Mouse (Mus musculus) layer of hippocampus, adult 2 months (tissue): ENCODE measurements around the gene Uqcr10. TPM values are rescaled to one million over a fixed set of nuclear protein-coding genes. Genes with fewer than 3 reads are reported as not detected.

Experiments
- DNase-seq, 2 experiments: peaks; one replicate each; pipeline ENCODE4 v3.0.0; 2022; ENCODE audit warnings: low spot score in 2 of 2
- H3K27ac ChIP-seq: fragments of 200-600 bp; 2 replicates; pipeline ENCODE4 v1.8.1; 2022
- H3K4me3 ChIP-seq: fragments of 200-600 bp; 2 replicates; pipeline ENCODE4 v1.8.1; 2022; ENCODE audit warnings: mild to moderate bottlenecking
- CTCF ChIP-seq: fragments of 200-600 bp; conservative IDR thresholded peaks from 2 replicates; pipeline ENCODE4 v1.8.1; 2022; ENCODE audit warnings: antibody characterized with exemption, mild to moderate bottlenecking, moderate library complexity
- total RNA-seq, 2 experiments: library from RNA; stranded (reverse); gene quantifications; 2 replicates each; pipeline ENCODE4 v1.2.3; 2021

The Uqcr10 gene
- total RNA-seq, 2 experiments from 2014 or later, result 367 to 391 TPM

- Histone ChIP-seq H3K4me3 (peak overlapping the region; percentile 100), H3K27ac (peak overlapping the region; percentile 99)
- no peak for TF ChIP-seq CTCF
- no peak for DNase-seq
These were observed 462 bp downstream of the Uqcr10 start for GRCm38 (mm10) chr11:4703688-4704071.

DNA sequence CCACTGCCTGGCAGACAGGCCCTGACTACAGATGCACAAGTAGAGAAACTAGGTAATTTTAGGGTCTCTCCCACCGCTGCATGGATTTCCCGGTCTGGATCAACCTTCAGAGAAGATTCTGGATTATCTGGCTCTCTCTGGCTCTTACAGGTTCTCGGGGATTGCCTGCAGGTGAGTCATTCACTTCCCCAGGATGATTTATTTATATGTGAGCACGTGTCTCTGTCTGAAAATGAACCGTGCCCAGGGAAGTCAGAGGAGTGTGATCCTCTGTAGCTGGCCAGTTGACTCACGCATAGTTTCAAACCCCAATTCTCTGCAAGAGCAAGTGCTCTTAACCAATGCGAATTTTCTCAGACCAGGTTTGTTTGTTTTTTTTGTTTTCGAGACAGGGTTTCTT, 3.4 kb downstream of the Uqcr10 start:
- Histone ChIP-seq H3K4me3 (no peak overlapping the region), H3K27ac (no peak overlapping the region)
- no peak for TF ChIP-seq CTCF
- DNase-seq, result no peak

DNA sequence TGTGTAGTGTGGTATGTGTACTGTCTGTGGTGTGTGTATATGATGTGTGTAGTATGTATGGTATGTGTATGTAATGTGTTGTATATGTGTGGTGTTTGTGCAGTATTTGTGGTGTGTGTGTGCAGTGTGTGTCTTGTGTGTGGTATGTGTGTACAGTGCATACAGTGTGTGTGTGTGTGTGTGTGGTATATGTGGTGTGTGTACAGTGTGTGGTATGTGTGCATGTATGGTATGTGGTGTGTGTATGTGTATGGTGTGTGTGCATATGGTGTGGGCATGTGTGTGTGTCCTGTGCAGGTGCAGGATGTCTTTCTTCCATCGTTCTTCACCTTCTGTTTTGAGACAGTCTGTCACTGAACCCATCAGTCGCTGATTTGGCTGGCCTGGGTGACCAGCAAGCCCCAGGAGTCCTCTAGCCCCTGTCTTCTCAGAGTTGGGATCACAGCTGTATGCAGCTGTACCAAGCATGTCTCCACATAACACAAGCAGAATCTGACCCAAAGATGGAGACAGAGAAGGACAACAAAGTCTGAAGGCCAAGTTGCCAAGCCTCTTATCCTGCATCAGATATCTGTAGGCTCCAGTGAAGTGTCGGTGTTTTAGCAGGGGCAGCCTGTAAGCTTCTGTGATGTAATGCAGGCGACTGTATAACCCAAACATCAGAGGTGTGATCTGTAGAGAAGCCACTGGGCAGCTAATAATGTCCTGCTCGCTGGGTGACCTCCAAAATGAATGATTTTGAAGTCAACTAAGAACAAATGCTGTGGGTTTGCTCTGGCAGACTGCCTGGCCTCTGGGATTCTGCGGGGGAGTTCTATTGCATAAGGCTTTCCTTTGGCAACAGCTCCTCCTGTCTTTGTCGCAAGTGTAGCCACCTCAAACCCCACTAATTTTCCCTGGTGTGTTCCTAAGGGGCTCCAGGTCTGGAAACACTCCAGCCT, 6.8 kb downstream of the Uqcr10 start:
- peak; percentile 78 to 84 for DNase-seq
- no peak overlapping the region for H3K4me3 ChIP-seq
- peak overlapping the region; percentile 63 for H3K27ac ChIP-seq
- peak; percentile 77 for TF ChIP-seq CTCF

DNA sequence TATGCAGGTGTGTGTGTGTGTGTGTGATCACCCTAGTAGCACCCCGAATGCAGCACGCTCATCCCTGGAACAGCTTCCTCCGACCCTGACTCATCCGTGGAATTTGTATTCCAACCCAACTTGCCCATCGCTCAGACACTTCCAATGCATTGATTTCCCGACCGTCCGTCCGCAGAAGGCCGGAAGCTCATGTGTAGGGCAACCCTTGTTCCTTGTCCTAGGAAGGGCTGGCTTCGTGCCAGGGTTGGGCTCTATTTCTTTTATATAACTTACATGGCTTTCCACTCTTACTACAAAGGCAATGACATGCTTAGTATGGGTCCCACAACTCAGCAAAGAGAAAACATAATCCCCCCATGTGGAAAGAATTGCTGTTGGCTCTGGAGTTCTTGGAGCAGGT, 12.0 kb downstream of the Uqcr10 start:
- DNase-seq, result no peak
- no peak for TF ChIP-seq CTCF
- Histone ChIP-seq H3K4me3 (no peak overlapping the region), H3K27ac (no peak overlapping the region)

- no peak for TF ChIP-seq CTCF
- peak overlapping the region; percentile 62; the same call in 1 of the 2 replicates for H3K27ac ChIP-seq
- H3K4me3 ChIP-seq, result no peak overlapping the region
- DNase-seq, result no peak
These were observed 12.9 kb downstream of the Uqcr10 start for GRCm38 (mm10) chr11:4691213-4691612.

DNA sequence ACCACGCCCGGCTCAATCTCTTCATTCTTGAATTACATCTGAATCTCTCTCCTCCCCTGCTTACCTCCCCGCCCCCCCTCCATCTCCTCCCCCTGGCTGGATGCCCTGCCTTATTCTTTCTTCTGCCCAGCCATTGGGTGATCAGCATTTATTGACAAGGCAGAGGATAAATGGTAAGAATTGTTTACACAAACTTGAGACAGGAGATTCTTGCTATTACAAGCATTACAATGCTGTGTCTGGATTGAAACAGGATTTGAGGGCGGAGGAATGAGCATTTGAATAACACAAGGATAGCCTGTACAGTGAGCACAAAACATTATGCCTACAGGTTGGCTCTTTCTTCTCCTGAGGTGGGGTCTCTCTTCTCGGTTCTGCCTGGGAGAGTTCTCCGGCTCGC, 13.8 kb downstream of the Uqcr10 start:
- no peak for TF ChIP-seq CTCF
- DNase-seq, result no peak
- H3K4me3 ChIP-seq, result no peak overlapping the region

DNA sequence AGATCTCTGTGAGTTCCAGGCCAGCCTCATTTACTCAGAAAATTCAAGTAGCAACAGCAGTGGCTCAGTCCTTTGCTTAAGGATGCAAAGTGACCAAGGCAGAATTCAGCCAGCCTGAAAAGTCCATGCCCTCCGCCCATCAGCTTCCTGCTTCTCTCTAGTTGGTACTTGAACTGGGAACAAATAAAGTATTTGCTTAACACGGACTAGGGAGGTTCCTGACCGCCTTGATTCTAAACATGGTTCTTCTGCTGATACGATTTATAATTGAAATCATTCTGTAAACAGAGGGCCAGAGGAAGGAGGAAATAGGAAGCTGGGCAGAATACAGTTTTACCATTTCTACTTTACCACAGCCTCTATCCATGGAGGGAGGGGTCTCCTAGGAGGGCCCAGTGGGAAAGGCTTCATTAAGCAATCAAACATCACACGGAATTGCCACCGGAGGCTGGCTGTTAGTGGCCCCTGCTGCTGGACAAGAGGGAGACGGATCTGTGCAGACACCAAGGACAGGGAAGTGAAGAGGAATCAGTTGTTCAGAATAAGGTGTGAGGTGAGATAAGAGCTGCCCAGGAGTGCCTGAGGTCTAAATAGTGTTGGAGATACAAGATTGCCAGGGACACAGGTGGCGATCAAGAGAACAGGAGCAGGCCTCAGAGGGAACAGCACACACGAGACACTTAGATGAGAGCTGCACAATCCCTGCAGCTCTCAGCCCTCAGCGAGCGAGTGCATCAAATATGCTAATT, 15.3 kb downstream of the Uqcr10 start:
- TF ChIP-seq CTCF, result no peak
- DNase-seq, result no peak
- Histone ChIP-seq H3K4me3 (no peak overlapping the region), H3K27ac (peak overlapping the region; percentile 68)

More for the DNA sequence above, 13.8 kb downstream of the Uqcr10 start:
- peak overlapping the region; percentile 62; the same call in 1 of the 2 replicates for H3K27ac ChIP-seq

DNA sequence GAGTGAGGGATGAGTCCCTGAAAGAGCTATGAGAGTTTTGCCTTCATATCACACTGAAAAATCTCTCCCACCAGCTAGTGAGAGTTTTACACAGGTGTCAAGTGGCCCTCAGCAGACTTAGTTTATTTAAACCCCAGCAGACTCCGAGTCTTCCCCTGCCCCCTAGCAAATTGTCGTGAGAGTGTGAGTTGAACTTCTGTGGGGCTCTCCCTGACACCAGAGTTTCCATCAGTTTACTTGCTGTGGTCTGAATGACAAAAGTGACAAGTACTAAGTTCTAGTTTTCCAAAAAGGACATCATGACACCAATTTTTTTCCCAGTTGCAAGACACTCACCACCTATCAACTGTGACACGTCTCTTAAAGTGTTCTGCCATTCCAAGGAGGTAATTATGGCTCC, 16.3 kb downstream of the Uqcr10 start:
- DNase-seq, result no peak
- TF ChIP-seq CTCF, result no peak
- H3K27ac ChIP-seq, result no peak overlapping the region
- no peak overlapping the region for H3K4me3 ChIP-seq

GRCm38 (mm10) chr11:4687027-4687426, 17.1 kb downstream of the Uqcr10 start:
- Histone ChIP-seq H3K4me3 (no peak overlapping the region), H3K27ac (no peak overlapping the region)
- no peak for DNase-seq
- TF ChIP-seq CTCF, result no peak

DNA sequence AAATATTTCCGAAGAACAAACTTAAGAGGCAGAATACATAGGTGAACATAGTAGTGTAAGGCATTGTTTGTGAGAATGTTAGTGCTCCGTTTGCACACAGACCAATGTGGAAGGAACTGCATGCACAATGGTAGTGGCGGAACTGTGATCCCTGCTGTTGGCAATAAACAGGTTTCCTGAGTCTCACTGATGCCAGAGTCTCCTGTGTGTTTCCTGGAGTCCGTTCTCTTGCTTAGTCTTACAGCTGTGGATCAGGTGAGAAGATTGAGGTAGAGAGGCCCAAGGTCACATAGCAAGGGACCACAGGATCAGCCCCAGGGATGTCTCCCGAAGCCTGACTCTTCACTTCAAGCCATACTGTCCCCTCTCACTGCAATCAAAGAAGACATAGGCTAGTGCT, 18.6 kb downstream of the Uqcr10 start:
- H3K27ac ChIP-seq, result no peak overlapping the region
- TF ChIP-seq CTCF, result no peak
- no peak overlapping the region for H3K4me3 ChIP-seq
- no peak for DNase-seq

DNA sequence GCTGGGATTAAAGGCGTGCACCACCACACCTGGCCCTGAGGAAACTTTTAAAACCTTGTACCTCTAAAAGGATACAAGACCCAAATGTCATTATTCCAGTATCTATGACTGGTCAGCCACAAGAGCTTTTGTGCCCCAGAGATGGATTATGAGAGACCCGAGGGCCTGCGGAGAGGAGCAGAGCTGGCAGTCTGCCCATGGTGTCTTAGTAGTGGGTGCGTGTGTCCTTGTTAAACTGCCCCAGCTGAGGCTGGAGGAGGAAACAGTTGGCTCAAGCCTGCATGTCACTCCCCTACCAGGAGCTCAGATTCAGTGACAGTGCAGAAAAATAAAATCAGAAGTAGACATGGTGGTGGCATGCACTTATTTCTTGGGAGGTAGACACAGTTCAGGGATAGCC, 19.1 kb downstream of the Uqcr10 start:
- no peak overlapping the region for H3K4me3 ChIP-seq
- no peak for TF ChIP-seq CTCF
- no peak overlapping the region for H3K27ac ChIP-seq
- no peak for DNase-seq

DNA sequence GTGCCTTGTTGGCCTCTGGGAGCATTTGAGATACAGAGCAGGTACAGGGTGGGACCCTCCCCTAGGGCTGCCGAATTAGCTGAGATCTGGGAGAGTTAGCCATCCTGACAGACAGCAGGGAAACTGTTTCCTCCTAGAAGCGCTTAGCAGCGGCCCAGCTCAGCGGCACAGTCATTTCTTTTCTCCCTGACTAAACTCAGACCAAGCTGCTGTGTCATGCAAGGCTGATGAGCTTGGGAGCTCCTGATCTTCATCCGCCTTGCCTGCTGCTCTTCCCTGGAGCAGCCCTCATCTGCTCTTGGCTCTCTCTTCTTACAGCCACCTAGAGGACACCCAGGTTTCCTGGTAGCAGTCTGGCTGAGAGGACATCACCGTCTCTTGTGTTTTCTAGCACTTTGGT, 20.0 kb downstream of the Uqcr10 start:
- Histone ChIP-seq H3K4me3 (no peak overlapping the region), H3K27ac (peak overlapping the region; percentile 44; the same call in 1 of the 2 replicates)
- no peak for DNase-seq
- TF ChIP-seq CTCF, result no peak; the same call in 1 of the 2 replicates

- no peak for TF ChIP-seq CTCF
- DNase-seq, result no peak
- H3K4me3 ChIP-seq, result no peak overlapping the region
- peak overlapping the region; percentile 44; the same call in 1 of the 2 replicates for H3K27ac ChIP-seq
These were observed 20.6 kb downstream of the Uqcr10 start for GRCm38 (mm10) chr11:4683516-4683915.
